ENCODE assay signal across 8 mouse cellular contexts in the genomic region with DNA sequence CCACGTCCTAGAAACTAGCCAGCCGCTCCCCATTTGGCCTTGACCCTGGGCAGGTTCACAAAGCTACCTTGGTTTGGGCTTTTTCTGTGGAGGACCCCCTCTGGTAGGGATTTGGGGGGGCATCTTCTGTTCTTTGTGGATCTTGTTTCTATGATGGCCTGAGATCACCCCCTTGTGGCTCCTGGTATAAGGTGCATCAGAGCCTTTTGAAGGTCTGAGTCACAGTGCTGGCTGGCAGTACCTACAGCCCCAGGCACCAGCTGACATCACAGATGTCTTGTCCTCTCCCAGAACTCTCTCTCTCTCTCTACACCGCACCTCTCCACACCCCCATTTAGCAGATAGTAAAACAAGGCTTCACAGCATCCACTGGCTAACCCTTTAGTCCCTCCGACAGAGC. TPM values are rescaled to one million over a fixed set of nuclear protein-coding genes. Genes with fewer than 3 reads are reported as not detected.
DNase-seq lines count a peak whose midpoint lies in the region; ATAC-seq lines count a peak whose summit lies in the region.

No protein-coding gene starts in this region.

- DNase-seq in kidney, adult 18-20 months = peak; percentile 13
- no peak for DNase-seq in kidney, adult 11 months
- DNase-seq in CD4-positive helper T cell, adult 2 months (ENCODE audit: low read depth, low spot score) = peak; percentile 44
- peak; percentile 71 for DNase-seq in NIH3T3 (ENCODE audit: low read depth)
- peak; percentile 24 for DNase-seq in lung, postnatal 14 days
- DNase-seq in urinary bladder, postnatal 10 days (ENCODE audit: low spot score) = no peak
- no peak for DNase-seq in urinary bladder, postnatal 36 days (ENCODE audit: low spot score in 2 of 2)

- peak; percentile 57; the same call in 1 of the 2 replicates for ATAC-seq in common myeloid progenitor, adult 5-6 weeks (replicated peaks; ENCODE audit: low read depth, poor library complexity, severe bottlenecking)

RNA-seq across cellular contexts. Expression of a gene that starts 10.4 kb away (rescaled TPM):
- not detected in 2 replicates for total RNA-seq in common myeloid progenitor, adult 5-6 weeks (2017)

RNA-seq across cellular contexts. Expression of a gene that starts 10.5 kb away (rescaled TPM):
- 0.14 TPM in 1 of 2 replicates, not detected in the other for total RNA-seq in common myeloid progenitor, adult 5-6 weeks (2017)

RNA-seq across cellular contexts. Expression of a gene that starts 10.6 kb away (rescaled TPM):
- not detected in 2 replicates for total RNA-seq in common myeloid progenitor, adult 5-6 weeks (2017)

RNA-seq across cellular contexts. Expression of a gene that starts 24.3 kb away (rescaled TPM):
- 38.3 and 60.5 TPM in 2 replicates for total RNA-seq in common myeloid progenitor, adult 5-6 weeks (2017)

RNA-seq across cellular contexts. Expression of a gene that starts 25.6 kb away (rescaled TPM):
- total RNA-seq in common myeloid progenitor, adult 5-6 weeks (2017) = not detected in 2 replicates

Comparison
In these comparisons a context has a peak if more than half of its experiments do, and no peak if none do; other contexts are left out.
1. DNase-seq: peak in kidney, adult 18-20 months (single experiment), CD4-positive helper T cell, adult 2 months (single experiment), NIH3T3 (single experiment) and lung, postnatal 14 days (single experiment); none in kidney, adult 11 months (single experiment), urinary bladder, postnatal 10 days (single experiment) and urinary bladder, postnatal 36 days (0 of 2).